11 mouse cellular contexts compared by ENCODE assay signal in the genomic region with DNA sequence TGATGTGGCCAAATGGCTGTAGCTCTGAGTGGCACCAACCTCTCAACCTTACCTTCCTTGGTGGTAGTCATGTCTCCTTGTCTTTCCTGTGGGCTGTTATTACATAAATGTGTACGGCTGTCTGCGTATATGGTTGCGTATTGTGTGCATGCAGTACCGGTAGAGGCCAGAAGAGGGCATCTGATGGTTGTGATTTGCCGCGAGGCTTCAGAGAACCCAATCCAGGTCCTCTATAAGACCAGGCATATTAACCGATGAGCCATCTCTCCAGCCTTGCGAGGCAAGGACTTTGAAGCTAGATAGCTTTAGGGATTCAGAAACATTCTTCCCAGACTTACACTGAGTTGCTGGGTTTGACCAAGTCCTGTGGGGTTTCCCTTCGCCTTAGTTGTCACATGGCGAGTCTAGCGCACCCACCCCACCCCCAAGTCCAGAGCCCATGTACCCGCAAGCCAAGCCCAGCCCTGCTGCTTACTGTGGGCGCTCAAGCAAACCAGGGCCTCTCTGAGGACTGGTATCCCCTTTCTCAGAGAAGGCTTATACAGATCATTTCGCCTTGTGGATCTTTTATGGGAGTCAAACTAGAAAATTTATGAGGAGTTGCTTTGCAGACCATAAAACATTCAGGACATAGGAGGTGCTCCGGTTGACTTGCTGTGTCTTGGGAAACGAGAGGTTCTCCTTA.
DNase-seq lines count a peak whose midpoint lies in the region; ATAC-seq and TF ChIP-seq lines count a peak whose summit lies in the region.
"Had no signal": no experiment of that assay in that cellular context is flagged by ENCODE, and none has a peak within 500 bp of the region (broad histone marks: within the 10 kb centered on the region; RNA-seq: fewer than 3 reads in every experiment).

No protein-coding gene starts in this region.

- TF ChIP-seq CTCF in MEL (IDR thresholded peaks at IDR 0.05 in 2 of 3, conservative IDR thresholded peaks at IDR 0.05 in 1 of 3; ENCODE audit: control insufficient read depth in 1 of 3, insufficient read depth in 1 of 3, low read depth in 2 of 3, low read length in 3 of 3, poor library complexity in 1 of 3, severe bottlenecking in 1 of 3) = peak; percentile 55 to 83 (median 69)
- TF ChIP-seq CTCF in kidney, adult 2 months (conservative IDR thresholded peaks at IDR 0.05; ENCODE audit: insufficient read depth, insufficient read length, low read depth, low read length) = peak; percentile 70

- DNase-seq in liver (peak; percentile 39), MEL (ENCODE audit: low read depth, low spot score) (peak; percentile 49)
- DNase-seq in liver, embryonic 11.5 days (ENCODE audit: low spot score) = no peak
- DNase-seq in kidney, adult 2 months = peak; percentile 65
- no peak for DNase-seq in urinary bladder, postnatal 14 days (ENCODE audit: low spot score)
- no peak for DNase-seq in layer of hippocampus, adult 11-12 months (ENCODE audit: low spot score)
- DNase-seq in hindbrain, embryonic 14.5 days (ENCODE audit: low spot score) = no peak

- H3K9ac ChIP-seq in liver, embryonic 11.5 days (ENCODE audit: low read depth, low read length) = no peak overlapping the region
- H3K9ac ChIP-seq in MEL (ENCODE audit: control insufficient read depth, low read depth, low read length, poor library complexity, severe bottlenecking) = no peak overlapping the region
- no peak overlapping the region for H3K9ac ChIP-seq in hindbrain, embryonic 14.5 days
- H3K9ac ChIP-seq: hindbrain, embryonic 13.5 days; neural tube, embryonic 12.5 days had no signal

- no peaks in the 10 kb centered on the region for H3K27me3 ChIP-seq in liver, embryonic 11.5 days (replicated peaks; ENCODE audit: control insufficient read depth, insufficient read depth, low read length)
- no peaks in the 10 kb centered on the region; a peak in 1 of 4 replicates for H3K27me3 ChIP-seq in MEL (ENCODE audit: control insufficient read depth in 1 of 2, insufficient read depth in 2 of 2, low read length in 2 of 2)
- H3K27me3 ChIP-seq in kidney, adult 2 months (replicated peaks; ENCODE audit: control insufficient read depth, insufficient read depth, low read length) = no peaks in the 10 kb centered on the region
- no peaks in the 10 kb centered on the region for H3K27me3 ChIP-seq in hindbrain, embryonic 14.5 days (ENCODE audit: control insufficient read depth, insufficient read depth, low read length)
- H3K27me3 ChIP-seq: hindbrain, embryonic 13.5 days; neural tube, embryonic 12.5 days had no signal

- no peak overlapping the region for H3K27ac ChIP-seq in liver, embryonic 11.5 days (ENCODE audit: low read depth, low read length)
- no peak overlapping the region for H3K27ac ChIP-seq in MEL (ENCODE audit: control insufficient read depth, low read depth, low read length)
- no peak overlapping the region for H3K27ac ChIP-seq in kidney, adult 2 months (ENCODE audit: insufficient read depth, low read depth, low read length)
- no peak overlapping the region for H3K27ac ChIP-seq in hindbrain, embryonic 14.5 days
- H3K27ac ChIP-seq: hindbrain, embryonic 13.5 days; neural tube, embryonic 12.5 days had no signal

- no peaks in the 10 kb centered on the region for H3K9me3 ChIP-seq in liver, embryonic 11.5 days (ENCODE audit: control insufficient read depth, low read length)
- H3K9me3 ChIP-seq in MEL (replicated peaks; ENCODE audit: insufficient read depth, low read length) = no peaks in the 10 kb centered on the region
- H3K9me3 ChIP-seq in hindbrain, embryonic 14.5 days (ENCODE audit: control insufficient read depth, low read length) = no peaks in the 10 kb centered on the region
- H3K9me3 ChIP-seq: hindbrain, embryonic 13.5 days; neural tube, embryonic 12.5 days had no signal

- WGBS in liver, embryonic 11.5 days = 79% methylated on average over 16 of the region's 16 CpGs
- WGBS in kidney, adult 2 months = 56% methylated on average over 16 of the region's 16 CpGs
- WGBS in hindbrain, embryonic 14.5 days = 86% methylated on average over 16 of the region's 16 CpGs

- H3K4me2 ChIP-seq in liver, embryonic 11.5 days = no peak overlapping the region
- H3K4me2 ChIP-seq in hindbrain, embryonic 14.5 days (replicated peaks) = no peak overlapping the region
- H3K4me2 ChIP-seq: hindbrain, embryonic 13.5 days; neural tube, embryonic 12.5 days had no signal

- no peak for ATAC-seq in liver, embryonic 11.5 days (replicated peaks; ENCODE audit: low FRiP score)
- peak; percentile 52 for ATAC-seq in megakaryocyte progenitor cell, adult 5-6 weeks (replicated peaks; ENCODE audit: poor library complexity)
- ATAC-seq in hindbrain, embryonic 14.5 days (ENCODE audit: low FRiP score) = no peak
- ATAC-seq: activated CD4-positive, CD25-positive, alpha-beta regulatory T cell, adult 4 months had no signal

- TF ChIP-seq RAD21 in MEL (IDR thresholded peaks at IDR 0.05; ENCODE audit: low read depth, low read length) = peak; percentile 46

- no peak for TF ChIP-seq POLR2A in MEL (IDR thresholded peaks at IDR 0.05; ENCODE audit: control insufficient read depth in 1 of 2, insufficient read depth in 1 of 2, low read depth in 1 of 2, low read length in 2 of 2, poor library complexity in 1 of 2)
- TF ChIP-seq POLR2A in kidney, adult 2 months (IDR thresholded peaks at IDR 0.05; ENCODE audit: low read depth, low read length) = no peak

- H3K36me3 ChIP-seq in liver, embryonic 11.5 days (ENCODE audit: control insufficient read depth, insufficient read depth, low read length) = no peaks in the 10 kb centered on the region
- no peaks in the 10 kb centered on the region for H3K36me3 ChIP-seq in MEL (ENCODE audit: control insufficient read depth in 1 of 2, insufficient read depth in 2 of 2, low read length in 2 of 2)
- H3K36me3 ChIP-seq in kidney, adult 2 months (ENCODE audit: control insufficient read depth, insufficient read depth, low read length) = no peaks in the 10 kb centered on the region
- no peaks in the 10 kb centered on the region for H3K36me3 ChIP-seq in hindbrain, embryonic 14.5 days (replicated peaks; ENCODE audit: control insufficient read depth, insufficient read depth)
- H3K36me3 ChIP-seq: hindbrain, embryonic 13.5 days; neural tube, embryonic 12.5 days had no signal

- no peaks in the 10 kb centered on the region for H3K79me2 ChIP-seq in MEL (ENCODE audit: control insufficient read depth, insufficient read depth, low read length, poor library complexity)

- TF ChIP-seq EP300 in MEL (IDR thresholded peaks at IDR 0.05; ENCODE audit: low read depth in 1 of 2, low read length in 2 of 2) = no peak

- H3K4me1 ChIP-seq in liver, embryonic 11.5 days (replicated peaks; ENCODE audit: control insufficient read depth, insufficient read depth, low read length) = no peaks in the 10 kb centered on the region
- no peaks in the 10 kb centered on the region for H3K4me1 ChIP-seq in MEL (ENCODE audit: control insufficient read depth in 1 of 2, insufficient read depth in 2 of 2, low read length in 2 of 2)
- H3K4me1 ChIP-seq in kidney, adult 2 months (ENCODE audit: control insufficient read depth, insufficient read depth, low read length) = peaks cover 6% of the 10 kb centered on the region; the same call in 1 of the 2 replicates
- no peaks in the 10 kb centered on the region; the same call in 1 of the 2 replicates for H3K4me1 ChIP-seq in hindbrain, embryonic 14.5 days (replicated peaks; ENCODE audit: control insufficient read depth, insufficient read depth, low read length)

- H3K4me3 ChIP-seq in liver, embryonic 11.5 days (ENCODE audit: low read depth, low read length) = no peak overlapping the region
- H3K4me3 ChIP-seq in MEL (ENCODE audit: control insufficient read depth in 1 of 2, insufficient read depth in 1 of 2, low read depth in 2 of 2, low read length in 2 of 2) = no peak overlapping the region
- H3K4me3 ChIP-seq in kidney, adult 2 months (ENCODE audit: insufficient read depth, low read depth, low read length) = no peak overlapping the region
- H3K4me3 ChIP-seq in hindbrain, embryonic 14.5 days (replicated peaks; ENCODE audit: low read length) = no peak overlapping the region
- H3K4me3 ChIP-seq: hindbrain, embryonic 13.5 days; neural tube, embryonic 12.5 days had no signal

TF ChIP-seq in MEL, 35 proteins besides CTCF, POLR2A, EP300 and RAD21:
- TF ChIP-seq SMC3 (IDR thresholded peaks at IDR 0.05; ENCODE audit: low read depth, low read length) (peak; percentile 51), TBP (IDR thresholded peaks at IDR 0.05; ENCODE audit: low read depth, low read length) (no peak), E2F4 (IDR thresholded peaks at IDR 0.05; ENCODE audit: borderline replicate concordance, low read depth, low read length) (no peak), ZC3H11A (IDR thresholded peaks at IDR 0.05; ENCODE audit: low read depth, low read length) (no peak), TCF12 (IDR thresholded peaks at IDR 0.05; ENCODE audit: low read depth, low read length) (no peak)

Comparison
In these comparisons a context has a peak if more than half of its experiments do, and no peak if none do; other contexts are left out.
1. DNase-seq: peak in liver (single experiment), MEL (single experiment) and kidney, adult 2 months (single experiment); none in liver, embryonic 11.5 days (single experiment), urinary bladder, postnatal 14 days (single experiment), layer of hippocampus, adult 11-12 months (single experiment) and hindbrain, embryonic 14.5 days (single experiment).